Mouse (Mus musculus): Measurements from ENCODE around the gene 4930556J24Rik. TPM values are rescaled to one million over a fixed set of nuclear protein-coding genes. Genes with fewer than 3 reads are reported as not detected.
A peak's percentile ranks its signal among the peaks of the same experiment; 100 is the strongest.

The 4930556J24Rik gene
- polyA plus RNA-seq, 1 experiment = not detected

DNA sequence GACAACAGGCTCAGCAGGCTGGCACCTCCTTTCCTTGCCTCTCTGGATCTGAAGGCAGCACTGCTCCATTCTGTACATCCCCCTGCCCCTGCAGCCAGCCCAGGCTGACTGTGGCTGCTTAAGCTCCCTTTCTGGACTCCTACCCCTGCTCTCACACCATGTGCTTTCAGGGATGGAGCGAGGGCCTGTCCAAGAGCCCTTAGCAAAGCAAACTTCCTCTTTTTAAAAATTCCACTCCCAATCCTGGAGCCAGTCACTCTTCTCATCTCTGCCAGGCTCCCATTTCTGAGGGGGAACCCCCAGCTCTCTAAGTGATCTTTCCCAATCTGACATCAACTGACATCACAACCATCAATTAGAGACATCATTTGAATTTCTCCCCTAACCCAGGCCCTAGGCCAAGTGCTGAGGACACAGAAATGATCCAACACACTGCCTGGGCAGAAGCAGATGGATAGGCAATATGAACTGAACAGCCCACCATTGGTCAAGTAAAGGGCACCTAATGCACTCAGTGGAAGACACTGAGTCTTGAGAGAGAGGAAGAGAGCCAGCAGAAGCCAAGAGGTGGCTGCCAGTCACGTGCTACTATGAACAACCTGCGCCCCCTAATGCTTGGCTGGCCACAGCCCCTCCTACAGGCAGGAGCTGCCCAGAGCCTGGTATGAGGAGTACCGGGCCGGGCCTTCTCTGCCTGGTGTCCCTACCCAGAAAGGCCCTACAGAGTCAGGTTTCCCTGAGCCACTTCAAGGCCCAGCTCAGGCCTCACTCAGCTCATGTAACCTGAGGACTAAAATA is 65.9 kb downstream of the 4930556J24Rik start:
- peak overlapping the region; percentile 83 for H3K4me3 ChIP-seq (replicated peaks)

DNA sequence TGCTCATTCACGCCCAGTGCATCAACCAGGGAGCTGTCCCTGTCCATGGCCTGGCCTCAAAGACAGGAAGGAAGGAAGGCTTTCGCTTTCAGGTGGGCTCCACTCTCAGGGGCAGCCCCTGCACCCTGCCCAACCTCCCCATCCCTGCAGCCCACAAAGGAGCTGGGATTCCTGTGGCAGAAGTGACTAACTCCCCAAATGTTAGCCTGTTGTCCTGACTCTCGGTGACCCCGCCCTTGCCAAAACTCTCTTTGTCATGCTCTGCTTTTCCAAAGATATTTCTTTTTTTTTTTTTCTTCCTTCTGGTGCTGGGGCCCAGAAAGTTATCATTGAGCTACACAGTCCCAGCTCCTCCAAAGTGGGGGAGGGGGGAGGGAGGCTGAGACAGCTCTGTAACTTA is 67.3 kb downstream of the 4930556J24Rik start:
- peaks cover 57% of the 10 kb centered on the region for H3K36me3 ChIP-seq (replicated peaks; ENCODE audit: low read length)
- no peak for TF ChIP-seq FLI1 (IDR thresholded peaks at IDR 0.05; ENCODE audit: low read length)
- TF ChIP-seq GATA1 (IDR thresholded peaks at IDR 0.05; ENCODE audit: borderline replicate concordance, low read length) = no peak

More for the DNA sequence above, 65.9 kb downstream of the 4930556J24Rik start:
- Histone ChIP-seq H3K9me3 (no peaks in the 10 kb centered on the region), H3K27me3 (replicated peaks) (peaks cover 9% of the 10 kb centered on the region), H3K36me3 (replicated peaks; ENCODE audit: low read length) (peaks cover 42% of the 10 kb centered on the region), H3K4me1 (peaks cover 74% of the 10 kb centered on the region)
- no peak for TF ChIP-seq GATA1 (IDR thresholded peaks at IDR 0.05; ENCODE audit: borderline replicate concordance, low read length)
- TF ChIP-seq FLI1 (IDR thresholded peaks at IDR 0.05; ENCODE audit: low read length) = no peak

GRCm38 (mm10) chr11:3905446-3905845 is 71.1 kb downstream of the 4930556J24Rik start:
- peaks cover 2% of the 10 kb centered on the region for H3K27me3 ChIP-seq (replicated peaks)
- H3K9me3 ChIP-seq = no peaks in the 10 kb centered on the region
- H3K4me3 ChIP-seq (replicated peaks) = no peak overlapping the region
- peaks cover 59% of the 10 kb centered on the region for H3K36me3 ChIP-seq (replicated peaks; ENCODE audit: low read length)
- TF ChIP-seq GATA1 (IDR thresholded peaks at IDR 0.05; ENCODE audit: borderline replicate concordance, low read length) (no peak), FLI1 (IDR thresholded peaks at IDR 0.05; ENCODE audit: low read length) (no peak)
- H3K4me1 ChIP-seq = peaks cover 41% of the 10 kb centered on the region

More for the DNA sequence above, 67.3 kb downstream of the 4930556J24Rik start:
- H3K4me3 ChIP-seq (replicated peaks) = peak overlapping the region; percentile 35
- H3K4me1 ChIP-seq = peaks cover 75% of the 10 kb centered on the region
- no peaks in the 10 kb centered on the region for H3K9me3 ChIP-seq
- H3K27me3 ChIP-seq (replicated peaks) = peaks cover 9% of the 10 kb centered on the region

DNA sequence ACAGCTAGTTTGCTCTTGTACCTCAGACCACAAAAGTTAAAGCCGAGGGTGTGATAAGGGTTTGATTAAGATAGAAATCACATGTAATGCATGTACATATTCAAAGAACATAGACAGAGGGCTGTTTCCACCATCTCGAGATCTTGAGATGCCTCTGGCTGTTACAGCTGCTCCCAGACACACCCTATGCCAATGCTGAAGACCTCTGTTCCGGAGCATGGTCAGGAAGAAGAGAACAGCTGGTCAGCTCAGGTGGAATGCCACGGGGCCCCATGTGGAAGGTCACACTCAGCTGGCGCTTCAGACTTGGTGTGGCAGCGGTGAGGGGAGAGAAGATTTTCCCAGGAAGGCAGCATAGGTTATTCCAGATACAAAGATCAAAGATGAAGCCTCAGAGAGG is 71.9 kb downstream of the 4930556J24Rik start:
- H3K4me3 ChIP-seq (replicated peaks) = no peak overlapping the region
- peaks cover 52% of the 10 kb centered on the region for H3K36me3 ChIP-seq (replicated peaks; ENCODE audit: low read length)

DNA sequence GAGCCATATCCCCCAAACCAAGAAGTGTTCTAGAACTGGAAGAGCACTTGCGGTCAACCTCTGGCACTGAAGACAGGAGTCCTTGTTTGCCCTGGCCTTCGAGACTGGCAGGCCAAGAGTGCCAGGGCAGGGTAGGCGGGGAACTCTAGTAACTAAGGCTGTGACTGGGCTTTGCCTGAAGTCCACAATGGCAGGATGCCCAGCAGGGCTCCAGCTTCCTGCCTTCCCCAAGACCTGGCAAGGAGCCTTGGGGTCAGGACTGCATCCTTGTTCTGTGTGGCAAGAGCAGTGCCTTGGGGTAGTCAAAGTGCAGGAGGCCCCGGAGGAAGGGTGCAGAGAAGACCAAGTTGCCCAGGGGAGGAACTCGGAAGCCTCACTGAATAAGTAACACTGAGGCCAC is 73.5 kb downstream of the 4930556J24Rik start:
- H3K4me3 ChIP-seq (replicated peaks) = no peak overlapping the region
- TF ChIP-seq GATA1 (IDR thresholded peaks at IDR 0.05; ENCODE audit: borderline replicate concordance, low read length) (no peak), FLI1 (IDR thresholded peaks at IDR 0.05; ENCODE audit: low read length) (no peak)
- H3K36me3 ChIP-seq (replicated peaks; ENCODE audit: low read length) = peaks cover 50% of the 10 kb centered on the region
- H3K4me1 ChIP-seq = peaks cover 23% of the 10 kb centered on the region
- peaks cover 7% of the 10 kb centered on the region for H3K27me3 ChIP-seq (replicated peaks)
- H3K9me3 ChIP-seq = no peaks in the 10 kb centered on the region

More for the DNA sequence above, 71.9 kb downstream of the 4930556J24Rik start:
- no peak for TF ChIP-seq FLI1 (IDR thresholded peaks at IDR 0.05; ENCODE audit: low read length)
- no peak for TF ChIP-seq GATA1 (IDR thresholded peaks at IDR 0.05; ENCODE audit: borderline replicate concordance, low read length)
- Histone ChIP-seq H3K4me1 (peaks cover 39% of the 10 kb centered on the region), H3K9me3 (no peaks in the 10 kb centered on the region), H3K27me3 (replicated peaks) (peaks cover 2% of the 10 kb centered on the region)

GRCm38 (mm10) chr11:3902516-3902915 is 74.1 kb downstream of the 4930556J24Rik start:
- peaks cover 18% of the 10 kb centered on the region for H3K4me1 ChIP-seq
- TF ChIP-seq FLI1 (IDR thresholded peaks at IDR 0.05; ENCODE audit: low read length) (no peak), GATA1 (IDR thresholded peaks at IDR 0.05; ENCODE audit: borderline replicate concordance, low read length) (no peak)
- no peaks in the 10 kb centered on the region for H3K9me3 ChIP-seq
- H3K4me3 ChIP-seq (replicated peaks) = no peak overlapping the region
- H3K36me3 ChIP-seq (replicated peaks; ENCODE audit: low read length) = peaks cover 50% of the 10 kb centered on the region
- peaks cover 7% of the 10 kb centered on the region for H3K27me3 ChIP-seq (replicated peaks)

- peaks cover 19% of the 10 kb centered on the region for H3K27me3 ChIP-seq (replicated peaks)
- H3K4me1 ChIP-seq = peaks cover 18% of the 10 kb centered on the region
- peak overlapping the region; percentile 19 for H3K4me3 ChIP-seq (replicated peaks)
- peaks cover 40% of the 10 kb centered on the region for H3K36me3 ChIP-seq (replicated peaks; ENCODE audit: low read length)
- H3K9me3 ChIP-seq = no peaks in the 10 kb centered on the region
- no peak for TF ChIP-seq FLI1 (IDR thresholded peaks at IDR 0.05; ENCODE audit: low read length)
- TF ChIP-seq GATA1 (IDR thresholded peaks at IDR 0.05; ENCODE audit: borderline replicate concordance, low read length) = no peak
These were observed 76.3 kb downstream of the 4930556J24Rik start for GRCm38 (mm10) chr11:3900296-3900695.

- Histone ChIP-seq H3K4me3 (replicated peaks) (peak overlapping the region; percentile 91), H3K36me3 (replicated peaks; ENCODE audit: low read length) (peaks cover 27% of the 10 kb centered on the region), H3K4me1 (peaks cover 22% of the 10 kb centered on the region), H3K27me3 (replicated peaks) (peaks cover 34% of the 10 kb centered on the region), H3K9me3 (no peaks in the 10 kb centered on the region)
- TF ChIP-seq GATA1 (IDR thresholded peaks at IDR 0.05; ENCODE audit: borderline replicate concordance, low read length) (no peak), FLI1 (IDR thresholded peaks at IDR 0.05; ENCODE audit: low read length) (no peak)
These were observed 80.6 kb downstream of the 4930556J24Rik start for GRCm38 (mm10) chr11:3895933-3896332.

DNA sequence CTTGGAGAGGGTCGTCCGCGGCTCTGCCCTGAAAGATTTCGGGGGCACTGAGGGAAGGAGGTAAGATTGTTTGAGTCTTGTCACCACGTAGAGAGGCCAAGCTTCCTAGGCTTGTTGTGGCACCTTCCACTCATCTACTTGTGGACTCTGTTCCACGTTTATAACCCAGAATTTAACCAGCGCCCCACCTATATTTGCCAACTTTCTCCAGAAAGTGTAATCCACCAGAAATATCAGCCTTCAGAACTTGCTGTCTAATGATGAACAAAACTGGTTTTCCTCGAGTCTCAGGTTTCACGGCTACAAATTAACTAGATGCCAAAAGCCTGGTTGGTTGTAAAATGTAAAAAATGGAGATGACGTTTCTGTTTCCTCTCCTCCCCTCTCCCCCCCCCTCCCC is 81.1 kb downstream of the 4930556J24Rik start:
- Histone ChIP-seq H3K4me3 (replicated peaks) (peak overlapping the region; percentile 91), H3K4me1 (peaks cover 22% of the 10 kb centered on the region), H3K27me3 (replicated peaks) (peaks cover 37% of the 10 kb centered on the region), H3K9me3 (no peaks in the 10 kb centered on the region), H3K36me3 (replicated peaks; ENCODE audit: low read length) (peaks cover 27% of the 10 kb centered on the region)
- TF ChIP-seq FLI1 (IDR thresholded peaks at IDR 0.05; ENCODE audit: low read length) (no peak), GATA1 (IDR thresholded peaks at IDR 0.05; ENCODE audit: borderline replicate concordance, low read length) (no peak)
